Mouse (Mus musculus) ES-CJ7 (cell line): ENCODE measurements around the gene Kri1.
"Not testable (repeated sequence)": the region's sequence is repeated elsewhere in the genome, so short reads cannot be mapped to it uniquely, and the experiment has no call there.

ENCODE experiments used
- DNase-seq: peaks from one replicate; pipeline ENCODE4 v3.0.0; 2011; ENCODE audit warnings: low read depth, low spot score

The Kri1 gene

GRCm38 (mm10) chr9:21315421-21315820 is 27.7 kb upstream of the Kri1 start:
- DNase-seq: peak; percentile 85

- no peak for DNase-seq
Measured at GRCm38 (mm10) chr9:21314367-21315140, 26.8 kb upstream of the Kri1 start.

GRCm38 (mm10) chr9:21313394-21313793 is 25.6 kb upstream of the Kri1 start:
- DNase-seq: peak; percentile 89

GRCm38 (mm10) chr9:21312134-21312533 is 24.4 kb upstream of the Kri1 start, which contains the start of gene Ap1m2:
Gene Ap1m2, minus strand, starts transcription at chr9:21312337.
- no peak for DNase-seq

- DNase-seq: no peak
Measured at GRCm38 (mm10) chr9:21311695-21312094, 23.9 kb upstream of the Kri1 start.

- DNase-seq: peak; percentile 99
Measured at GRCm38 (mm10) chr9:21309150-21309741, 21.5 kb upstream of the Kri1 start.

GRCm38 (mm10) chr9:21305065-21305464 is 17.3 kb upstream of the Kri1 start:
- no peak for DNase-seq

- DNase-seq: peak; percentile 65
Measured at GRCm38 (mm10) chr9:21299014-21299413, 11.2 kb upstream of the Kri1 start.

DNA sequence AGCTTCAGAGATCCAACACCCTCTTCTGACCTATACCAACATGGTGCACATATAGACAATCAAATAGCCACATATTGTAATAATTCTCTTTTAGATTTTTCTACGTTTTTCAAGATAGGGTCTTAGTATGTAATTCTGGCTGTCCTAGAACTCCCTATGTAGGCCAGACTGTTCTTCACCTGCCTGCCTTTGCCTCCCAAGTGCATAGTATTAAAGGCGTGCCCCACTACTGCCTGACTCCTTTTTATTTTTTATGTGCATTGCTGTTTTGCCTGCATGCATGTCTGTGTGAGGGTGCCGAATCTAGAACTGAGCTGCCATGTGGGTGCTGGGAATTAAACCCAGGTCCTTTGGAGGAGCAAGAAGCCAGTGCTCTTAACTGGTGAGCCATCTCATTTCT is 4.5 kb upstream of the Kri1 start:
- DNase-seq: no peak

DNA sequence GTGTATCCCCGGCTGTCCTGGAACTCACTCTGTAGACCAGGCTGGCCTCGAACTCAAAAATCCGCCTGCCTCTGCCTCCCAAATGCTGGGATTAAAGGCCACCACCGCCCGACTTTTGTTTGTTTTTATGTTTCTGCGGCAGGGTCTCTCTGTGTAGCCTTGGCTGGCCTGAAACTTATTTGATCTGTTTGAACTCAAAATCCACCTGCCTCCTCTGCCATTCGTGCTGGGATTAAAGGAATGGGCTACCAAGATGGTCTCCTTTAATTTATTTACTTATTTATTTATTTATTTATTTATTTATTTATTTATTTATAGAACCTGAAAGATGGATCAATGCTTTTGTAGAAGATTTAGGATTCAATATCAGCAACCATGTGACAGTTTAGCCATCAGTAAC is 4.1 kb upstream of the Kri1 start:
- DNase-seq: not testable (repeated sequence)

GRCm38 (mm10) chr9:21291022-21291787 is 3.4 kb upstream of the Kri1 start, which contains the start of gene Cdkn2d:
Gene Cdkn2d, minus strand, starts transcription at chr9:21291407.
- DNase-seq: peak; percentile 100

- no peak for DNase-seq
Measured at GRCm38 (mm10) chr9:21290589-21290988, 2.8 kb upstream of the Kri1 start.

DNA sequence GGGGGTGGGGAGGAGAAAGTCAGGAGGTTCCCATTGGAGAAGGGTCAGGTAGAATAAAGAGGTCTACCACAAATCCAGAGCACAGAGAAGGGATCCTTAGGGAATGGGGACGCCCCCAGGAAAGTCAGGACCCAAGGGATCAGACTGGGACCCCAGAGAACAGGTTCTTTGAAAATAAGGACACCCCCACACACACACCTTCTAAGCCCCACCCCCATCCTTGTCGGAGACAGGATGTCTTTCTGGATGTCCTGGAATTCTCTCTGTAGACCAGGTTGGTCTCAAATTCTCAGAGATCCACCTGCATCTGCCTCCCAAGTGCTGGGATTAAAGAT is 1.5 kb upstream of the Kri1 start:
- DNase-seq: no peak

DNA sequence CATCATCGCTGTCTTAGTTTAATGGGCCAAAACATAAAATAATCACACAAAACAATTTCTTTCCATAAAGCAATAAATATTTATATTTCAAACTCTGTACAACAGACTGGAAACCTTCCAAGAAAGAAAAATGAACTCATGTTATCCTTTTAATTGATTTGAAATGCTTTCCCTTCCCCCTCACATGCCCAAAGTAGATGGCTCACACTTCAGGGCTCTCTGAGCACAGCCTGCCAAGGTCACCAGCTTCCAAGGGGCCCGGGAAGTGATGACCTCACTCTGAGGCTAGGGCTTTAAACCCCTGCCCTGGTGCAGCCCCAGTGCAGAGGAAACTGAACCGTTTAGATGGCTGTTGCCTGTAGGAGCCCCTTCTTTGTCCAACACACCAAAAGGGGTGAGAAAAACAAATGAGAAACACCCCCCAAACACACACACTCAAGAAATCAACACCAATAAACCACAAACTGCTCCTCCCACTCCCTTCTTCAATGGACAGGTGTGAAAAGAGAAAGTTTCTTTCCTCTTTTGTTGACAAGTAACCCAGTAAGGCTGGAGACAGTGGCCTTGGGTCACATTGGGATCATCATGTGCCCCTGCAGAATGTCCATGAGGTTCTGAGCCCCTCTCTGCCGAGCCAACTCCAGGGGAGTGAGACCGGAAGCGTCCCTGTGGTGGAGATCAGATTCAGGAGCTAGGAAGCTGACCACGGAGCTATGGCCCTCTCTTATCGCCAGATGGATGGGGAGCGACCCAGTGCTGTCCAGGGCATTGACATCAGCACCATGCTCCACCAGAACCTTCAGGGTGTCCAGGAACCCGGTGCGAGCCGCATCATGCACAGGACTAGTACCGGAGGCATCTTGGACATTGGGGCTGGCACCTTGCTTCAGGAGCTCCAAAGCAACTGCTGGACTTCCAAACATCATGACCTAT is 901 bp upstream of the Kri1 start:
- no peak for DNase-seq

GRCm38 (mm10) chr9:21286753-21287152 is 1.0 kb downstream of the Kri1 start:
- no peak for DNase-seq

DNA sequence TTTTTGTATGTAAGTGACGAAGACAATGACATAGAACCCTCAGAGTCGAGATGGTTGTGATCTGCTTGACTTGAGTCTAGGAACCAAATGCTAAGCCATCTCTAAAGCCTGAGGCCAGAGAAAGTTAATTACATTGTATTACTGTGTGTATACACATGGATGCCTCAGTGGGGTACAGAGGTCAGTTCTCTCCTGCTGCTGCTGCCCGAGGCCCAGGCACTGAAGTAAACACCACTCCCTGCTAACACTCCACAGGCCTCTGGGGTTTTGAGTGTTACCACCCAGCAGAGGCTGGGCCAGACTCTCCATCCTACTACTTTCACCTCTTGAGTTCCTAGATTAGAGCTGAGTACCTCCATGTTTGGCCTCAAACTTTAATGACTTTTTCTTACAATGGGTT is 3.8 kb downstream of the Kri1 start:
- DNase-seq: no peak

DNA sequence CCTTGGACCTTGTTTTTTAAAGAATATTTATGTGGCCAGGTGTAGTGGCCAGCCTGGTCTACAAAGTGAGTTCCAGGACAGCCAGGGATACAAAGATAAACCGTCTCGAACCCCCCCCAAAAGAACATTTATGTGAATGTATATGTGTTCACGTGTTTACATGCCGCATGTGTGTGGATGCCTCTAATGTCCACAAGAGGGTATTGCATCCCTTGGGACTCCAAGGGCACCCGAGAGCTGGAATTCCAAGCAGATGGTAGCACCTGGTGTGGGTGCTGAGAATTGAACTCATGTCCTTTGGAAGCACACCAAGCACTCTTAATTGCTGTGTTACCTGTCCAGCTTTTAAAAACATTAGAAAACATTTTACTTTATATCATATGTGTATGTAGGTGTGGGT is 4.2 kb downstream of the Kri1 start:
- DNase-seq: peak; percentile 68

GRCm38 (mm10) chr9:21277776-21278175 is 10.0 kb downstream of the Kri1 start:
- no peak for DNase-seq

DNA sequence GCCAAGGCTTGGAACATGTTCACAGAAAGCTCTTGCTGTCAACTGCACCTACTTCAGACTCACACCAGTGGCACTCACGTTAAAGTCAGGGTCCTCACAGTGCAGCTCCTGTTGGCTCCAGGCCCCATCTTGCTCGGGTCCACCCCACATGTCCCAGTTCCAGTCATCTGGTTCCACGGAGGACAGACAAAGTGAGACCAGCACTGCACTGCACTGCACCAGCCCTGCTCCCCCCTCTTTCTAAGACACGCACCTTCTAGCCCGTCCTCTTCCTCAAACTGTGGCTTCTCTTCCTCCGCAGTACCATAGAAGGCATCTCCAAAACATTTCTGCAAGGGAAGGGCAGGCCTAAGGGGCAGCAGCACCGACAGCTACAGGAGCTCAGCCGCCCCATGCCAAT is 11.5 kb downstream of the Kri1 start:
- DNase-seq: no peak

GRCm38 (mm10) chr9:21275727-21276126 is 12.0 kb downstream of the Kri1 start:
- no peak for DNase-seq

DNA sequence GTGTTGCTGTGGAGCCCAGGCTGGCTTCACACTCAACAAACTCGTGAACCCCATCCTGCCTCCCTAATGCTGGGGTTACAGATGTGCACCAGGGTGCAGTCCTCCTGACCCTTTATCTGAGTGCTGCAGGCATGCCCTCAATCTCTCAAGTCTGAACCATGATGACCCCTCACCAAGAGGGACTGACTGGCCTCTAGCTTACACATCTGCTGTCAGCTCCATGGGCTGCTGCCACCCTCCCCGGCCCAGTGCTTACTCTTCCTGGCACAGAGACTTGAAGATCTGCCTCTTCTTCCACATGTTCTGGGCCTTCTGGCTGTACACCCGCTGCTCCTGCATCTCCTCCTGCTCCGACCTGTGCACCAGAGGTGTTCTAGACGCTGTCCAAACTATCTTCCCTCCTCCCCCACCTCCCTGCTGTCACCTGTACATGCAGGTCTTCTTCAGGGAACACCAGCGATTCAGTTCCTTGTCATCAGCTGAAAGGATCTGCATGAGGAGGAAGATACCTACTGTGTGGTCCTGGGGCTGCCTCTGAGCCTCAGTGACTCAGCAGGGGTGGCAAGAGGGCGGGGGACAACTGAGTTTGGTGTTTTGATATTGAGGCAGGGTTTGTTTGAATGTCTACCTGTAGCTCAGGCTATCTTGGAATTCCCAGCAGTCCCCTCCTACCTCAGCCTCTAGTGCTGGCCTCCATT is 12.6 kb downstream of the Kri1 start:
- DNase-seq: no peak
